Mouse (Mus musculus): ENCODE measurements around the gene Zfp296. TPM values are rescaled to one million over a fixed set of nuclear protein-coding genes. Genes with fewer than 3 reads are reported as not detected.

Gene Zfp296
- total and polyA plus RNA-seq, 2 experiments from 2014 or later, result 0.16 to 1.2 TPM

DNA sequence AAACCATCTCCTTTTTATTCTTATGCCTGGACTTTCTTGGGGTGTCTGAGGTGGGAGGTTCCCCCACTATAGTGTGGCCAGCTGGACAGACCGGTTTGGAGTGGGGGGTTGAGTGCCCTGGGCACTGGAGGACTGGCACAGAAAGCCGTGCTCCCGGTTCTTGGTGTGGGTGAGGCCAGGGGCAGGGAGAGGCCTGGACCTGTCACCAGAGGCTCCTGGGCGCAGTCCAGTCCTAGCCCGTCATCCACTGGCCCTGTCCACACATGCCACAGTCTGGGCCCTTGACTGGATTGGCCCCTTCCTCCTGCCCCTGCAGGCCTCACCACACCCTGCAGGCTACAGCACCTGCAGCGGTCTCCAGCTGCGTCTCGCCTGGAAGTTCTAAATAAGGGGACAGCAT is 3.5 kb downstream of the Zfp296 start:
- no peak overlapping the region for H3K4me2 ChIP-seq (ENCODE audit: low read depth)
- H3K9ac ChIP-seq, result no peak overlapping the region
- DNase-seq (no peak), ATAC-seq (no peak)
- no peak overlapping the region for H3K27ac ChIP-seq (ENCODE audit: low read depth, low read length)
- peaks cover 17% of the 10 kb centered on the region for H3K27me3 ChIP-seq (ENCODE audit: insufficient read depth, low read length)
- H3K36me3 ChIP-seq (ENCODE audit: insufficient read depth), result peaks cover 48% of the 10 kb centered on the region
- TF ChIP-seq CTCF (IDR thresholded peaks at IDR 0.05; ENCODE audit: low read depth), result no peak
- WGBS, result 92% methylated on average over 8 of the region's 8 CpGs
- H3K9me3 ChIP-seq (ENCODE audit: low read length), result no peaks in the 10 kb centered on the region
- H3K4me1 ChIP-seq (ENCODE audit: insufficient read depth), result peaks cover 3% of the 10 kb centered on the region; the same call in 1 of the 2 replicates
- no peak overlapping the region for H3K4me3 ChIP-seq (ENCODE audit: low read depth, low read length)

GRCm38 (mm10) chr7:19586269-19586668 is 9.2 kb downstream of the Zfp296 start:
- H3K4me1 ChIP-seq (ENCODE audit: insufficient read depth), result no peaks in the 10 kb centered on the region
- no peaks in the 10 kb centered on the region for H3K9me3 ChIP-seq (ENCODE audit: low read length)
- H3K27me3 ChIP-seq (ENCODE audit: insufficient read depth, low read length), result no peaks in the 10 kb centered on the region
- no peak overlapping the region for H3K4me2 ChIP-seq (ENCODE audit: low read depth)
- TF ChIP-seq CTCF (IDR thresholded peaks at IDR 0.05; ENCODE audit: low read depth), result no peak
- WGBS, result 80% methylated on average over 46 of the region's 46 CpGs
- no peak for DNase-seq
- H3K36me3 ChIP-seq (ENCODE audit: insufficient read depth), result peaks cover 88% of the 10 kb centered on the region
- H3K27ac ChIP-seq (ENCODE audit: low read depth, low read length), result no peak overlapping the region
- H3K9ac ChIP-seq, result no peak overlapping the region
- H3K4me3 ChIP-seq (ENCODE audit: low read depth, low read length), result no peak overlapping the region
- no peak for ATAC-seq

GRCm38 (mm10) chr7:19589207-19589606 is 12.1 kb downstream of the Zfp296 start:
- Histone ChIP-seq H3K4me2 (ENCODE audit: low read depth) (no peak overlapping the region), H3K27me3 (ENCODE audit: insufficient read depth, low read length) (no peaks in the 10 kb centered on the region), H3K4me3 (ENCODE audit: low read depth, low read length) (no peak overlapping the region), H3K9me3 (ENCODE audit: low read length) (no peaks in the 10 kb centered on the region), H3K36me3 (ENCODE audit: insufficient read depth) (peaks cover 89% of the 10 kb centered on the region), H3K9ac (no peak overlapping the region), H3K4me1 (ENCODE audit: insufficient read depth) (no peaks in the 10 kb centered on the region), H3K27ac (ENCODE audit: low read depth, low read length) (no peak overlapping the region)
- ATAC-seq, result peak; percentile 44; the same call in 1 of the 2 replicates
- DNase-seq, result peak; percentile 57
- peak; percentile 76 for TF ChIP-seq CTCF (IDR thresholded peaks at IDR 0.05; ENCODE audit: low read depth)
- 41% methylated on average over 3 of the region's 3 CpGs for WGBS

GRCm38 (mm10) chr7:19589917-19590316 is 12.8 kb downstream of the Zfp296 start:
- WGBS, result 47% methylated on average over 3 of the region's 3 CpGs
- H3K36me3 ChIP-seq (ENCODE audit: insufficient read depth), result peaks cover 83% of the 10 kb centered on the region
- H3K27ac ChIP-seq (ENCODE audit: low read depth, low read length), result no peak overlapping the region
- ATAC-seq (peak; percentile 85), DNase-seq (peak; percentile 81)
- H3K4me1 ChIP-seq (ENCODE audit: insufficient read depth), result no peaks in the 10 kb centered on the region
- no peaks in the 10 kb centered on the region for H3K27me3 ChIP-seq (ENCODE audit: insufficient read depth, low read length)
- H3K4me3 ChIP-seq (ENCODE audit: low read depth, low read length), result no peak overlapping the region
- H3K4me2 ChIP-seq (ENCODE audit: low read depth), result no peak overlapping the region
- no peak overlapping the region for H3K9ac ChIP-seq
- H3K9me3 ChIP-seq (ENCODE audit: low read length), result no peaks in the 10 kb centered on the region
- peak; percentile 91 for TF ChIP-seq CTCF (IDR thresholded peaks at IDR 0.05; ENCODE audit: low read depth)

DNA sequence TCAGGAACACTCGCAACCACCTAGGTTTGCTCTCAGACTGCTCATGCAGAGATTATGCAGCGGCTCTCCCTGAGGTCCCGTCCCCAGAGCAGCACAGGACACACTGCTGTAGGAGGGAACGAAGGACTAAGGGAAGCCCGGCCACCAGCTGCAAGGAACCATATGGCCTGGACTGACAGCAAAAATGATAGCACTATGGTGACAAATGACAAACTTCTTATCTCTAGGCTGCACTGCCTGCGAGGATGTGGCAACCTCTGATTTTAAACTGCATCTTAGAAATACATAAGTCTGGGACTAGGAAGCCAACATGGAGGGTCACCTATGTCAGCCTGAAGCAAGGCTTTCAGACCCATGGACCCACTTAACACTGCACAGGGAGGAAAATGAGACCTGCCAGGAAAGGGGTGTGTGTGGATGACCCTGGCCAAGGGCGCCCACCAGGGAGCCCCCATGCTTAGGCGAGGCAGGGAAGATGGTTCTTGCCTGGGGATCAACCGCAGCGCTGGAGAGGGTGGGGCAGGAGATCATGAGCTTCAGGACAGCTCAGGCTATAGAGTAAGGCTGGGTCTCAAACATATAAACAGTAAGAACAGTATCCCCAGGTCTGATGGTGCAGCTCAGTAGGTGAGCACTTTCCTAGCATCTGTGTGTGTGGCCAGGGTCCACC is 16.1 kb downstream of the Zfp296 start:
- Histone ChIP-seq H3K36me3 (ENCODE audit: insufficient read depth) (peaks cover 65% of the 10 kb centered on the region), H3K4me1 (ENCODE audit: insufficient read depth) (no peaks in the 10 kb centered on the region), H3K4me2 (ENCODE audit: low read depth) (no peak overlapping the region), H3K9ac (no peak overlapping the region), H3K9me3 (ENCODE audit: low read length) (no peaks in the 10 kb centered on the region), H3K27ac (ENCODE audit: low read depth, low read length) (no peak overlapping the region), H3K4me3 (ENCODE audit: low read depth, low read length) (no peak overlapping the region), H3K27me3 (ENCODE audit: insufficient read depth, low read length) (no peaks in the 10 kb centered on the region)
- TF ChIP-seq CTCF (IDR thresholded peaks at IDR 0.05; ENCODE audit: low read depth), result no peak
- no peak for ATAC-seq
- DNase-seq, result no peak
- 93% methylated on average over 10 of the region's 10 CpGs for WGBS

DNA sequence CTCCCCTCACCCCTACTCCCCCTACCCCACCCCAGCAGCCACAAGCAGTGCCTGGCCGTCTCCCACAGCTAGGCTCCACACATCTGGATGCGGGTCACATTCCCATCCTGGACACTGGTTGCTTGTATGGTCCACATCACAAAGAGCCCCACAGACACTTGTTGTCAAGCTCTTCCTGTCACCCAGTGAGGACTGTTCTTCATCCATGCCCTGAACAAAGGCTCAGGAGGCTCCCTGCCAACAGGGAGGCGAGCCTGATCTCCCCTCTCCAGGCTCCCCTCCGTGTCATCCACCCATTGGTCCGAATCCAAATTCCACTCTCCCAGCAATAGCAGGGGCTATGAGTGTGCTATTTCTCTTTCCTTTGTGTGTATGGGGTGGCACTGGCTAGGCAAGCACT is 23.5 kb downstream of the Zfp296 start:
- Histone ChIP-seq H3K27ac (ENCODE audit: low read depth, low read length) (no peak overlapping the region), H3K4me3 (ENCODE audit: low read depth, low read length) (no peak overlapping the region), H3K9ac (no peak overlapping the region), H3K27me3 (ENCODE audit: insufficient read depth, low read length) (no peaks in the 10 kb centered on the region), H3K36me3 (ENCODE audit: insufficient read depth) (peaks cover 27% of the 10 kb centered on the region), H3K4me2 (ENCODE audit: low read depth) (no peak overlapping the region), H3K4me1 (ENCODE audit: insufficient read depth) (peaks cover 15% of the 10 kb centered on the region), H3K9me3 (ENCODE audit: low read length) (no peaks in the 10 kb centered on the region)
- peak; percentile 52 for DNase-seq
- ATAC-seq, result peak; percentile 52
- WGBS, result 48% methylated on average over 5 of the region's 5 CpGs
- no peak for TF ChIP-seq CTCF (IDR thresholded peaks at IDR 0.05; ENCODE audit: low read depth)

GRCm38 (mm10) chr7:19603055-19603454 is 26.0 kb downstream of the Zfp296 start:
- Histone ChIP-seq H3K27me3 (ENCODE audit: insufficient read depth, low read length) (no peaks in the 10 kb centered on the region), H3K4me1 (ENCODE audit: insufficient read depth) (peaks cover 15% of the 10 kb centered on the region), H3K4me2 (ENCODE audit: low read depth) (peak overlapping the region; percentile 93), H3K9ac (peak overlapping the region; percentile 90), H3K36me3 (ENCODE audit: insufficient read depth) (peaks cover 20% of the 10 kb centered on the region), H3K9me3 (ENCODE audit: low read length) (no peaks in the 10 kb centered on the region), H3K4me3 (ENCODE audit: low read depth, low read length) (peak overlapping the region; percentile 73), H3K27ac (ENCODE audit: low read depth, low read length) (no peak overlapping the region)
- no peak for TF ChIP-seq CTCF (IDR thresholded peaks at IDR 0.05; ENCODE audit: low read depth)
- DNase-seq (no peak), ATAC-seq (no peak)
- WGBS, result 84% methylated on average over 12 of the region's 12 CpGs
